Mouse (Mus musculus) small intestine, adult 2 months (tissue): ENCODE results near the gene Bhlha15. TPM values are rescaled to one million over a fixed set of nuclear protein-coding genes. Genes with fewer than 3 reads are reported as not detected.

Experiments used
- H3K27ac ChIP-seq: fragments of 200-500 bp; 2 replicates; pipeline ENCODE4 v1.5.1; 2012; ENCODE audit warnings: low read depth, low read length, control low read depth, inconsistent platforms; ENCODE audit not compliant: insufficient read depth
- H3K27me3 ChIP-seq: fragments of 200-500 bp; 2 replicates; pipeline ENCODE4 v1.6.1; 2012; ENCODE audit warnings: mild to moderate bottlenecking, moderate library complexity, low read length, inconsistent platforms; ENCODE audit not compliant: control insufficient read depth, insufficient read depth
- H3K36me3 ChIP-seq: fragments of 200-500 bp; 2 replicates; pipeline ENCODE4 v1.6.1; 2012; ENCODE audit warnings: mild to moderate bottlenecking, low read length, control low read depth, inconsistent platforms; ENCODE audit not compliant: control insufficient read depth, insufficient read depth
- H3K4me1 ChIP-seq: fragments of 200-500 bp; 2 replicates; pipeline ENCODE4 v1.6.1; 2012; ENCODE audit warnings: low read length, inconsistent platforms, mixed read lengths; ENCODE audit not compliant: control insufficient read depth, insufficient read depth, insufficient read length
- H3K4me3 ChIP-seq: fragments of 200-500 bp; 2 replicates; pipeline ENCODE4 v1.5.1; 2012; ENCODE audit warnings: low read depth, mild to moderate bottlenecking, control low read depth, inconsistent platforms, low read length, moderate library complexity
- CTCF ChIP-seq: fragments of 200-500 bp; IDR thresholded peaks from 2 replicates; pipeline ENCODE4 v1.5.1; 2012; ENCODE audit warnings: low read depth, mild to moderate bottlenecking, control low read depth, inconsistent platforms, low read length, moderate library complexity, mixed read lengths; ENCODE audit not compliant: insufficient replicate concordance, insufficient read length; ENCODE audit errors: extremely low read depth
- POLR2A ChIP-seq: fragments of 200-500 bp; IDR thresholded peaks from 2 replicates; pipeline ENCODE4 v1.6.1; 2012; ENCODE audit warnings: low read depth, mild to moderate bottlenecking, control low read depth, inconsistent platforms, low read length, moderate library complexity
- WGBS: fragments of 180-500 bp; shearing (Covaris S2); methylation state at CpG from one replicate; pipeline ENCODE4 v1.1.7; 2018; 5-methylcytosine and 5-hydroxymethylcytosine counted together
- polyA plus RNA-seq: library from polyadenylated mRNA; depleted of rRNA; stranded (reverse); fragments of >200 nt; gene quantifications from 2 replicates; pipeline ENCODE4 v1.2.3, GENCODE M21; 2012

The Bhlha15 gene
- polyA plus RNA-seq, 1 experiment = 10.9 TPM

GRCm38 (mm10) chr5:144181249-144181648 is 8.8 kb upstream of the Bhlha15 start:
- TF ChIP-seq POLR2A (no peak), CTCF (no peak)
- no peaks in the 10 kb centered on the region for H3K27me3 ChIP-seq
- peaks cover 17% of the 10 kb centered on the region for H3K4me1 ChIP-seq
- 0 out of 2 replicates have a peak overlapping the region, but pooled peaks have one; percentile 13 for H3K27ac ChIP-seq
- H3K36me3 ChIP-seq = peaks cover 41% of the 10 kb centered on the region
- no peak overlapping the region for H3K4me3 ChIP-seq
- WGBS = 84% methylated on average over 7 of the region's 7 CpGs

GRCm38 (mm10) chr5:144182542-144183247 is 7.4 kb upstream of the Bhlha15 start:
- peaks cover 17% of the 10 kb centered on the region for H3K4me1 ChIP-seq
- TF ChIP-seq POLR2A (no peak), CTCF (no peak)
- H3K27me3 ChIP-seq = no peaks in the 10 kb centered on the region
- peaks cover 39% of the 10 kb centered on the region for H3K36me3 ChIP-seq
- WGBS = 36% methylated on average over 20 of the region's 20 CpGs
- no peak overlapping the region for H3K4me3 ChIP-seq
- no peak overlapping the region for H3K27ac ChIP-seq

- TF ChIP-seq CTCF (no peak), POLR2A (no peak)
- Histone ChIP-seq H3K36me3 (peaks cover 39% of the 10 kb centered on the region), H3K27ac (no peak overlapping the region), H3K4me1 (peaks cover 14% of the 10 kb centered on the region), H3K27me3 (no peaks in the 10 kb centered on the region), H3K4me3 (no peak overlapping the region; the same call in 1 of the 2 replicates)
- WGBS = 29% methylated on average over 8 of the region's 8 CpGs
These were observed 6.9 kb upstream of the Bhlha15 start for GRCm38 (mm10) chr5:144183248-144183559.

GRCm38 (mm10) chr5:144183647-144184335 is 6.3 kb upstream of the Bhlha15 start:
- peaks cover 35% of the 10 kb centered on the region for H3K36me3 ChIP-seq
- no peak overlapping the region for H3K4me3 ChIP-seq
- H3K27ac ChIP-seq = 0 out of 2 replicates have a peak overlapping the region, but pooled peaks have one; percentile 23
- H3K4me1 ChIP-seq = peaks cover 13% of the 10 kb centered on the region
- no peaks in the 10 kb centered on the region for H3K27me3 ChIP-seq
- TF ChIP-seq CTCF (no peak), POLR2A (no peak)
- WGBS = 47% methylated on average over 7 of the region's 7 CpGs

- TF ChIP-seq CTCF (no peak), POLR2A (no peak)
- peaks cover 16% of the 10 kb centered on the region for H3K4me1 ChIP-seq
- 73% methylated on average over 21 of the region's 21 CpGs for WGBS
- peaks cover 34% of the 10 kb centered on the region for H3K36me3 ChIP-seq
- H3K4me3 ChIP-seq = peak overlapping the region; percentile 35
- H3K27me3 ChIP-seq = no peaks in the 10 kb centered on the region
- peak overlapping the region; percentile 1; the same call in 1 of the 2 replicates for H3K27ac ChIP-seq
These were observed 5.6 kb upstream of the Bhlha15 start for GRCm38 (mm10) chr5:144184350-144185045.

- Histone ChIP-seq H3K4me3 (no peak overlapping the region), H3K4me1 (peaks cover 11% of the 10 kb centered on the region; the same call in 1 of the 2 replicates), H3K27me3 (no peaks in the 10 kb centered on the region), H3K36me3 (peaks cover 29% of the 10 kb centered on the region), H3K27ac (no peak overlapping the region)
- no peak for TF ChIP-seq CTCF
- TF ChIP-seq POLR2A = no peak
- WGBS = 55% methylated on average over 6 of the region's 6 CpGs
These were observed 1.7 kb upstream of the Bhlha15 start for GRCm38 (mm10) chr5:144188422-144188821.

- Histone ChIP-seq H3K36me3 (peaks cover 22% of the 10 kb centered on the region), H3K4me1 (peaks cover 9% of the 10 kb centered on the region; the same call in 1 of the 2 replicates), H3K4me3 (no peak overlapping the region), H3K27ac (no peak overlapping the region), H3K27me3 (no peaks in the 10 kb centered on the region)
- 67% methylated on average over 7 of the region's 7 CpGs for WGBS
- no peak for TF ChIP-seq POLR2A
- no peak for TF ChIP-seq CTCF
These were observed 759 bp upstream of the Bhlha15 start for GRCm38 (mm10) chr5:144189327-144189726.
